Mouse (Mus musculus) lung, adult 18-20 months (tissue): ENCODE data around the gene Slc16a2.
A peak's percentile ranks its signal among the peaks of the same experiment; 100 is the strongest.

Experiments used
- DNase-seq, 2 experiments: peaks; one replicate each; pipeline ENCODE4 v3.0.0; 2022; ENCODE audit warnings: mixed read lengths in 2 of 2

Slc16a2 gene

GRCm38 (mm10) chrX:103821832-103822196 lies at the start of gene Slc16a2:
TSS of gene Slc16a2 (minus strand) at chrX:103821983.
- DNase-seq, result peak; percentile 70 to 72

- no peak for DNase-seq
Observed at GRCm38 (mm10) chrX:103863502-103863901, 41.7 kb upstream of the Slc16a2 start.

- no peak for DNase-seq
Observed at GRCm38 (mm10) chrX:103862877-103863276, 41.1 kb upstream of the Slc16a2 start.

- peak in 1 of 2 experiments; percentile 45 for DNase-seq
Observed at GRCm38 (mm10) chrX:103845266-103845665, 23.5 kb upstream of the Slc16a2 start.

GRCm38 (mm10) chrX:103828836-103829235 lies 7.1 kb upstream of the Slc16a2 start:
- no peak for DNase-seq

- peak; percentile 64 to 75 for DNase-seq
Observed at GRCm38 (mm10) chrX:103822271-103822811, 558 bp upstream of the Slc16a2 start.

GRCm38 (mm10) chrX:103821195-103821831 lies 470 bp downstream of the Slc16a2 start:
- DNase-seq, result peak; percentile 16 to 21

GRCm38 (mm10) chrX:103820307-103821194 lies 1.2 kb downstream of the Slc16a2 start:
- DNase-seq, result peak in 1 of 2 experiments; percentile 5

GRCm38 (mm10) chrX:103819253-103819652 lies 2.5 kb downstream of the Slc16a2 start:
- no peak for DNase-seq

- DNase-seq, result no peak
Observed at GRCm38 (mm10) chrX:103812690-103813089, 9.1 kb downstream of the Slc16a2 start.

GRCm38 (mm10) chrX:103810483-103810882 lies 11.3 kb downstream of the Slc16a2 start:
- no peak for DNase-seq

GRCm38 (mm10) chrX:103806373-103806772 lies 15.4 kb downstream of the Slc16a2 start:
- no peak for DNase-seq

- no peak for DNase-seq
Observed at GRCm38 (mm10) chrX:103796961-103797360, 24.8 kb downstream of the Slc16a2 start.

- no peak for DNase-seq
Observed at GRCm38 (mm10) chrX:103795506-103795905, 26.3 kb downstream of the Slc16a2 start.

- DNase-seq, result no peak
Observed at GRCm38 (mm10) chrX:103791329-103791728, 30.5 kb downstream of the Slc16a2 start.

- DNase-seq, result no peak
Observed at GRCm38 (mm10) chrX:103785681-103786080, 36.1 kb downstream of the Slc16a2 start.

GRCm38 (mm10) chrX:103776412-103776811 lies 45.4 kb downstream of the Slc16a2 start:
- DNase-seq, result no peak

GRCm38 (mm10) chrX:103746197-103746596 lies 75.6 kb downstream of the Slc16a2 start:
- no peak for DNase-seq

- no peak for DNase-seq
Observed at GRCm38 (mm10) chrX:103744171-103745039, 77.4 kb downstream of the Slc16a2 start.

- no peak for DNase-seq
Observed at GRCm38 (mm10) chrX:103742057-103742315, 79.8 kb downstream of the Slc16a2 start.

- peak; percentile 16 to 32 for DNase-seq
Observed at GRCm38 (mm10) chrX:103741215-103742056, 80.3 kb downstream of the Slc16a2 start.

- DNase-seq, result peak; percentile 16 to 24
Observed at GRCm38 (mm10) chrX:103734041-103734625, 87.7 kb downstream of the Slc16a2 start.
